Mouse (Mus musculus) splenic B cell, adult 2 months (primary cell): ENCODE data around the gene Erich6b.

Experiments used
- DNase-seq: peaks from one replicate; pipeline ENCODE4 v3.0.0-alpha.2; 2011; ENCODE audit warnings: low read depth, low spot score
- H3K27me3 ChIP-seq: 2 replicates; pipeline ENCODE4 v1.6.1; 2012; ENCODE audit warnings: mild to moderate bottlenecking, low read length, moderate library complexity, mixed read lengths; ENCODE audit not compliant: control insufficient read depth, poor library complexity, insufficient read depth, severe bottlenecking
- H3K36me3 ChIP-seq: 2 replicates; pipeline ENCODE4 v1.6.1; 2012; ENCODE audit warnings: mild to moderate bottlenecking, low read length, moderate library complexity, mixed read lengths; ENCODE audit not compliant: control insufficient read depth, poor library complexity, insufficient read depth, severe bottlenecking

Gene Erich6b

GRCm38 (mm10) chr14:75665430-75666180 is 23.5 kb downstream of the Erich6b start:
- DNase-seq, result no peak
- H3K27me3 ChIP-seq, result no peaks in the 10 kb centered on the region
- no peaks in the 10 kb centered on the region for H3K36me3 ChIP-seq

GRCm38 (mm10) chr14:75669085-75669645 is 27.1 kb downstream of the Erich6b start:
- Histone ChIP-seq H3K36me3 (no peaks in the 10 kb centered on the region), H3K27me3 (no peaks in the 10 kb centered on the region)
- DNase-seq, result peak; percentile 1

- no peaks in the 10 kb centered on the region for H3K27me3 ChIP-seq
- no peak for DNase-seq
These were observed 34.3 kb downstream of the Erich6b start for GRCm38 (mm10) chr14:75676316-75676715.

GRCm38 (mm10) chr14:75690428-75690827 is 48.4 kb downstream of the Erich6b start:
- no peaks in the 10 kb centered on the region for H3K27me3 ChIP-seq
- no peaks in the 10 kb centered on the region for H3K36me3 ChIP-seq
- no peak for DNase-seq

More at GRCm38 (mm10) chr14:75676316-75676715, 34.3 kb downstream of the Erich6b start:
- no peaks in the 10 kb centered on the region for H3K36me3 ChIP-seq

- H3K36me3 ChIP-seq, result no peaks in the 10 kb centered on the region
- DNase-seq, result no peak
- no peaks in the 10 kb centered on the region for H3K27me3 ChIP-seq
These were observed 54.0 kb downstream of the Erich6b start for GRCm38 (mm10) chr14:75696096-75696495.

GRCm38 (mm10) chr14:75697928-75698327 is 55.9 kb downstream of the Erich6b start:
- 0 out of 2 replicates have a peak, but pooled peaks cover 4% of the 10 kb centered on the region for H3K36me3 ChIP-seq

DNA sequence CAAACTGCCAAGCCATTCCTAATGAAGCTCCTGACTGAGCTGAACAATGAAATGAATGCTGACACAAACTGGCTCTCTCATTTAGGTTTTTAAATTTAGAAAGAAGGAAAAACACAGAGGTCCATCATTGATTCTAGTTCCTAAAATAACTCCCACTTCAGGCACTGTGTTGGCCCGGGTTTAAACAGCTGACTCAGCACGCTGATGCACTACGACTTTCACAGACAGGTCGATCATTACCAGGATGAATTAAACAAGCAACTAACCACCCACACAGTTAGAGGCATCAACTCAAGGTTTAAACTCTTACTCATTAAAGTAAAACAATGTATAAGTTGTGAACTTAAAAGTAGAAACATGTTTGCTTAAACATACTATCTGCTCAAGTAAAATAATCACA is 64.6 kb downstream of the Erich6b start:
- DNase-seq, result no peak
- Histone ChIP-seq H3K27me3 (no peaks in the 10 kb centered on the region), H3K36me3 (peaks cover 16% of the 10 kb centered on the region)

More at GRCm38 (mm10) chr14:75697928-75698327, 55.9 kb downstream of the Erich6b start:
- DNase-seq, result no peak
- H3K27me3 ChIP-seq, result no peaks in the 10 kb centered on the region

- peaks cover 16% of the 10 kb centered on the region for H3K36me3 ChIP-seq
These were observed 65.7 kb downstream of the Erich6b start for GRCm38 (mm10) chr14:75707771-75708170.

DNA sequence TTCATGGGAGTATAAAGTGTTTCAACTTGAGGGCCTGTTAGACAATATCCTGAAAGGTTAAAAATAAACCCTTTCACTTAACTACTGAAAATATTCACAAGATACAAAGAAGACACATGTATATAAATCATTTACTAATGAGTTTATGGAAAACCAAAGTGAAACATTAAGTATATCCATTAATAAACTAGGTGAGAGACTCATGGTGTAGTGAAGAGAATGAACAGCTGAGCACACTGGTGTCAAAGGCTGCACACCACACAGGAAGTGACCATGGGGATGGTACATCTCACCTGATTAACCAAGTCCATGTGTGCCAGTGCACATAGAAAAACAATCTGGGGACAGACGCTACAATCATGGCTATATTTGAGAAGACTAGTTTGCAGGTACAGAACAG is 66.9 kb downstream of the Erich6b start:
- Histone ChIP-seq H3K27me3 (no peaks in the 10 kb centered on the region), H3K36me3 (peaks cover 8% of the 10 kb centered on the region; the same call in 1 of the 2 replicates)
- no peak for DNase-seq

More at GRCm38 (mm10) chr14:75707771-75708170, 65.7 kb downstream of the Erich6b start:
- no peak for DNase-seq
- no peaks in the 10 kb centered on the region for H3K27me3 ChIP-seq

GRCm38 (mm10) chr14:75711731-75712130 is 69.7 kb downstream of the Erich6b start:
- DNase-seq, result no peak
- Histone ChIP-seq H3K27me3 (no peaks in the 10 kb centered on the region), H3K36me3 (peaks cover 8% of the 10 kb centered on the region; the same call in 1 of the 2 replicates)

DNA sequence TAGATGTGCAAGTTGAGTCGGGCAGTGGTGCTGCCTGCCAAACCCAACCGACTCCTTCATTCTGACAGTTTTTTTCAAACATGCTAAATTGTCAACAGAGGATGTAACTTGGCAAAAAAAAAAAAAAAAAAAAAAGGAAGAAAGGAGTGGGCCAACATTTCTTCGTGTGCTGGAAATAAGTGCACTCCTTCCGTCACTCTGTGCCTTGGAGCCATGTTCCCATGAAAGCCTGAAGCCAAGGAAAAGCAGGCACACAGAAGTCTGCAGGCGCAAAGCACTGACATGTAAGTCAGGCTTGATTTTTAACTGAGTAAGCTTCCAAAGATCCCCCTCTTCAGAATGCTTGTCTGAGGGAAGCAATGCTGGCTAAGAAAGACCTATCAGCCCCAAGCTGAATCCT is 70.6 kb downstream of the Erich6b start:
- H3K27me3 ChIP-seq, result no peaks in the 10 kb centered on the region
- peaks cover 11% of the 10 kb centered on the region; the same call in 1 of the 2 replicates for H3K36me3 ChIP-seq
- no peak for DNase-seq

DNA sequence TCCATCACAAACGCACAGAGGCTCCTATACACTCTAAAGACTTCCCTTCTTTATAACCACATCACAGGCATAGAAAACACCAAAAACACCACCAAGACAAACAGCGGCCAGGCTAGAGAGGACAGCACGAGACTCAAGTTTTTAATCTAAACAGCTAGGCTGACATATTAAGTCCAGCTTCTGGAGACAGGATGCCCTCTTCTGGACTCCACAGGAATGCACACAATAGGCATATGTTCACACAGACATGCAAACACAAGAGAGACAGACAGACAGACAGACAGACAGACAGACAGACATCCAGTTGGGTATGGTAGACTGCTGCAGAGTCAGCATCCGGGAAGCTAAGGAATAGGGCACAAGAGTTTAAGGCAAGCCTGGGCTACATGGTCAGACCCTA is 71.6 kb downstream of the Erich6b start:
- H3K27me3 ChIP-seq, result no peaks in the 10 kb centered on the region
- no peak for DNase-seq
- peaks cover 14% of the 10 kb centered on the region for H3K36me3 ChIP-seq

DNA sequence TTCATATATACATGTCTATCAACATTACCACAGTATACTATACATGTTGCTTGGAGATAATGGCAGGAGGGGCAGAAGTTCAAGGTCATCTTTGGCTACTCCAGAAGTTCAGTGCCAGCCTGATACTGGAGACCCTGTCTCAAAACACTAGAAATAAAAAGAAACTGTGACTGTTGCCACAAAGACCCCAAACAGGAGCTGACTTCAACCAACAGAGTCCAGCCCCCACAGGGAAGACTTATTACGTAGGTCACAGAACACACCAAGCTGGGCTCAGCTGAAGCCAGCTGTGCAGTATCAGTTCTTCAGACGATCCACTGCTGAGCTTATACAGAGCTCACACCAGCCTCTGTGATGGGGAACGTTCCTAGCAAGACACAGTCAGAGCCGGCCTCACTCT is 74.4 kb downstream of the Erich6b start:
- no peak for DNase-seq
- Histone ChIP-seq H3K36me3 (peaks cover 21% of the 10 kb centered on the region), H3K27me3 (no peaks in the 10 kb centered on the region)
